Mouse (Mus musculus) CH12.LX (cell line): ENCODE measurements at regions not wholly inside any gene's neighbourhood (a gene's known extent, or its start where the extent isn't known, plus 50 kb on each side); places are given as distances from the start of the nearest gene placed in this dataset.

Experiments used
- DNase-seq: peaks from one replicate; pipeline ENCODE4 v3.0.0-alpha.2; 2013; ENCODE audit errors: extremely low read depth
- H3K27ac ChIP-seq: 2 replicates; pipeline ENCODE4 v1.5.1; 2012; ENCODE audit warnings: low read depth, mild to moderate bottlenecking, control low read depth, moderate library complexity; ENCODE audit not compliant: insufficient read depth
- H3K27me3 ChIP-seq: replicated peaks from 2 replicates; pipeline ENCODE3; 2012; ENCODE audit warnings: inconsistent platforms
- H3K36me3 ChIP-seq, 2 experiments: replicated peaks in 1 of 2; 2 replicates each; pipeline versions ENCODE3 to v1.6.1; 2012; ENCODE audit warnings: inconsistent platforms in 1 of 2, low read length in 1 of 2, mild to moderate bottlenecking in 1 of 2, mixed read lengths in 1 of 2, moderate library complexity in 1 of 2; ENCODE audit not compliant: control insufficient read depth in 1 of 2, insufficient read depth in 1 of 2
- H3K4me1 ChIP-seq, 2 experiments: 2 replicates each; pipeline ENCODE4 v1.6.1; 2012; ENCODE audit warnings: inconsistent platforms in 1 of 2, moderate library complexity in 1 of 2; ENCODE audit not compliant: insufficient read depth in 2 of 2, control insufficient read depth in 1 of 2
- H3K4me2 ChIP-seq: 2 replicates; pipeline ENCODE4 v1.6.1; 2012; ENCODE audit warnings: low read depth, mild to moderate bottlenecking, control low read depth; ENCODE audit not compliant: poor library complexity, insufficient read depth, severe bottlenecking
- H3K4me3 ChIP-seq, 3 experiments: fragments of 150-350 bp in 1 of 3; sonication (generic) in 1 of 3; replicated peaks in 1 of 3; 2 replicates each; pipeline versions ENCODE3 to v1.5.1; 2011 to 2012; ENCODE audit warnings: low read depth in 2 of 3, low read length in 2 of 3, mild to moderate bottlenecking in 2 of 3, moderate library complexity in 2 of 3, control low read depth in 1 of 3, improper control_type of control experiment in 1 of 3, inconsistent platforms in 1 of 3, mixed read lengths in 1 of 3; ENCODE audit not compliant: poor library complexity in 1 of 3
- H3K79me2 ChIP-seq: replicated peaks from 2 replicates; pipeline ENCODE4 v1.6.1; 2012; ENCODE audit warnings: mild to moderate bottlenecking, moderate library complexity; ENCODE audit not compliant: control insufficient read depth, poor library complexity, insufficient read depth, severe bottlenecking; ENCODE audit errors: extremely low read depth
- H3K9ac ChIP-seq: 2 replicates; pipeline ENCODE4 v1.6.1; 2012; ENCODE audit warnings: low read depth, mild to moderate bottlenecking, control low read depth, moderate library complexity; ENCODE audit not compliant: insufficient read depth
- H3K9me3 ChIP-seq: replicated peaks from 2 replicates; pipeline ENCODE3; 2012; ENCODE audit warnings: low read length, inconsistent platforms, mixed read lengths
- BHLHE40 ChIP-seq: IDR thresholded peaks from 2 replicates; pipeline ENCODE4 v1.6.1; 2011; ENCODE audit warnings: mild to moderate bottlenecking, low read depth, low read length, improper control_type of control experiment
- CHD1 ChIP-seq: IDR thresholded peaks from 2 replicates; pipeline ENCODE4 v1.6.1; 2012; ENCODE audit warnings: low read depth, low read length, improper control_type of control experiment, inconsistent platforms
- ETS1 ChIP-seq: conservative IDR thresholded peaks from 2 replicates; pipeline ENCODE4 v1.6.1; 2012; ENCODE audit warnings: low read depth, mild to moderate bottlenecking, inconsistent platforms, low read length, improper control_type of control experiment, moderate library complexity
- HCFC1 ChIP-seq: IDR thresholded peaks from 2 replicates; pipeline ENCODE4 v1.6.1; 2012; ENCODE audit warnings: low read depth, mild to moderate bottlenecking, inconsistent platforms, low read length, improper control_type of control experiment
- MAX ChIP-seq: IDR thresholded peaks from 2 replicates; pipeline ENCODE4 v1.6.1; 2011; ENCODE audit warnings: low read length, improper control_type of control experiment
- MAZ ChIP-seq: IDR thresholded peaks from 2 replicates; pipeline ENCODE4 v1.6.1; 2012; ENCODE audit warnings: low read depth, mild to moderate bottlenecking, inconsistent platforms, low read length, improper control_type of control experiment, moderate library complexity
- MEF2A ChIP-seq: IDR thresholded peaks from 2 replicates; pipeline ENCODE4 v1.6.1; 2014; ENCODE audit warnings: low read depth, mild to moderate bottlenecking, inconsistent platforms, low read length, improper control_type of control experiment, borderline replicate concordance
- NELFE ChIP-seq: IDR thresholded peaks from 2 replicates; pipeline ENCODE4 v1.6.1; 2011; ENCODE audit warnings: low read depth, low read length, improper control_type of control experiment
- NRF1 ChIP-seq: IDR thresholded peaks from 2 replicates; pipeline ENCODE4 v1.6.1; 2014; ENCODE audit warnings: low read depth, mild to moderate bottlenecking, inconsistent platforms, low read length, improper control_type of control experiment, moderate library complexity
- PAX5 ChIP-seq: IDR thresholded peaks from 2 replicates; pipeline ENCODE4 v1.6.1; 2012; ENCODE audit warnings: low read length, inconsistent platforms, mixed read lengths
- RAD21 ChIP-seq: IDR thresholded peaks from 2 replicates; pipeline ENCODE4 v1.6.1; 2011; ENCODE audit warnings: low read depth, mild to moderate bottlenecking, low read length, improper control_type of control experiment, moderate library complexity
- SIN3A ChIP-seq: IDR thresholded peaks from 2 replicates; pipeline ENCODE4 v1.6.1; 2012; ENCODE audit warnings: low read length, improper control_type of control experiment, inconsistent platforms
- SMC3 ChIP-seq: IDR thresholded peaks from 2 replicates; pipeline ENCODE4 v1.6.1; 2011; ENCODE audit warnings: low read depth, low read length, improper control_type of control experiment
- TBP ChIP-seq: conservative IDR thresholded peaks from 2 replicates; pipeline ENCODE4 v1.6.1; 2011; ENCODE audit warnings: low read depth, low read length, improper control_type of control experiment
- USF2 ChIP-seq: conservative IDR thresholded peaks from 2 replicates; pipeline ENCODE4 v1.6.1; 2011; ENCODE audit warnings: low read depth, low read length, improper control_type of control experiment
- ZKSCAN1 ChIP-seq: IDR thresholded peaks from 2 replicates; pipeline ENCODE4 v1.6.1; 2012; ENCODE audit warnings: low read depth, inconsistent platforms, low read length, improper control_type of control experiment, borderline replicate concordance
- ZMIZ1 ChIP-seq: IDR thresholded peaks from 2 replicates; pipeline ENCODE4 v1.6.1; 2012; ENCODE audit warnings: low read depth, mild to moderate bottlenecking, inconsistent platforms, low read length, improper control_type of control experiment
- ZNF384 ChIP-seq: IDR thresholded peaks from 2 replicates; pipeline ENCODE4 v1.6.1; 2012; ENCODE audit warnings: low read depth, low read length, improper control_type of control experiment, inconsistent platforms
- dilution Hi-C: fragments of 300-500 bp; cut with MboI; formaldehyde crosslinking; loops from 2 replicates; pipeline ENCODE4 v1.14.3; 2020; ENCODE audit warnings: low sequenced_read_pairs; ENCODE audit not compliant: extremely low pct_unique_long_range_greater_than_20kb, extremely low pct_ligation_motif_present
- in situ Hi-C: fragments of 300-500 bp; cut with MboI; formaldehyde crosslinking; loops from 3 replicates; pipeline ENCODE4 v1.14.3; 2019; ENCODE audit warnings: low sequenced_read_pairs, low pct_ligation_motif_present, low pct_unique_long_range_greater_than_20kb, mixed read lengths

DNA sequence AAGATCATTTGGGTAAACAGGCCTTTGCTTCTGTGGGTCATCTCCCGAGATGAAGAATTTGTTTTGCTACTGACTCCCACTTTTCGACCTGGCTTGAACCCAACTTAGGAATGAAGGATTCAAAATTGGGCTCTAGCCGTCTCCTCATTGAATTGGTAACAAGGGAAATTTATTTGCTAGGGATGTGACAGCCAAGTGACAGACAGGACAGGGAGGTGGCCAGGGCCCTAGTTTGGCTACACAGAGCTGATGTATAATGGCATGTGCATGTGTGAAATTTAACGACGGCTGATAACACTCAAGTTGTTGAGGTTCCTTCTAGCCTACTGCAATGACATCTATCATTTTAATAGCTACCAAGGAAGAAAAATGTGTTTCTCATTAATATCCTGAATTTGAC, 268.7 kb downstream of the Nedd1 start:
- Histone ChIP-seq H3K4me3 (no peak overlapping the region), H3K27me3 (no peaks in the 10 kb centered on the region), H3K36me3 (no peaks in the 10 kb centered on the region)
- no peak for DNase-seq
- TF ChIP-seq USF2, result no peak
- no peak for TF ChIP-seq CHD1
- no peak for TF ChIP-seq ZNF384
- TF ChIP-seq PAX5, result no peak
- TF ChIP-seq MAZ, result no peak
- TF ChIP-seq NRF1, result no peak
- no peak for TF ChIP-seq TBP
- TF ChIP-seq HCFC1, result no peak
- no peak for TF ChIP-seq NELFE
- no peak for TF ChIP-seq MAX
- no peak for TF ChIP-seq SIN3A
- no peak for TF ChIP-seq SMC3
- no peak for TF ChIP-seq MEF2A
- no peak for TF ChIP-seq BHLHE40
- no peak for TF ChIP-seq RAD21
- no peak for TF ChIP-seq ZKSCAN1
- no peak for TF ChIP-seq ETS1
- TF ChIP-seq, all 38 proteins: peak for 0
- Histone ChIP-seq H3K9me3 (no peaks in the 10 kb centered on the region), H3K9ac (no peak overlapping the region), H3K4me2 (no peak overlapping the region), H3K27ac (no peak overlapping the region), H3K79me2 (no peaks in the 10 kb centered on the region), H3K4me1 (peaks cover 0 to 11% of the 10 kb centered on the region in 2 experiments; a peak in 2 of 4 replicates)
- in situ Hi-C loops (no loop called here), dilution Hi-C loops (no loop called here)

DNA sequence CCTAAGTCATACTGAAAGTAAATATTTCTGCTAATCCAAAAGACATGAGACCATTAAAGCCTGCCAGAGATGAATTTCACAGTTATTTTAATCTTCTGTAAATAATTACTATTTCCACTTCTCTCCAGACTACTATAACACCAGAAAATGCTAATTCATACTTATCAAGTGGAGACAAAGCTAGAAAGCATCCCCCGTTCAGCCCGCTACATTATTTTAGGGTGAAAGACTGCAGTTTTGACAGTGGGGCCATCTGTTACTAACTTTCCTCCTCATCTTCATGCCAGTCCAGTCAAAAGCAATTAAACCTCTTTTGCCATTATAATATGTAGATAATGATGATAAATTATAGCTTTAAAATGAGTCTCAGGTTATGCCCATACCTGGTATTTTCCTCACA, 276.3 kb downstream of the Nedd1 start:
- Histone ChIP-seq H3K9me3 (no peaks in the 10 kb centered on the region), H3K4me3 (no peak overlapping the region), H3K27me3 (no peaks in the 10 kb centered on the region), H3K9ac (no peak overlapping the region), H3K79me2 (no peaks in the 10 kb centered on the region), H3K4me2 (no peak overlapping the region), H3K36me3 (no peaks in the 10 kb centered on the region), H3K4me1 (no peaks in the 10 kb centered on the region), H3K27ac (no peak overlapping the region)
- no peak for TF ChIP-seq ZMIZ1
- in situ Hi-C loops, result no loop called here
- no peak for DNase-seq
- dilution Hi-C loops, result no loop called here
